Mouse (Mus musculus) lung, postnatal 10 days (tissue): ENCODE measurements around the gene Eif4g1.

Source experiments
- DNase-seq: peaks from one replicate; pipeline ENCODE4 v3.0.0; 2021

Gene Eif4g1

DNA sequence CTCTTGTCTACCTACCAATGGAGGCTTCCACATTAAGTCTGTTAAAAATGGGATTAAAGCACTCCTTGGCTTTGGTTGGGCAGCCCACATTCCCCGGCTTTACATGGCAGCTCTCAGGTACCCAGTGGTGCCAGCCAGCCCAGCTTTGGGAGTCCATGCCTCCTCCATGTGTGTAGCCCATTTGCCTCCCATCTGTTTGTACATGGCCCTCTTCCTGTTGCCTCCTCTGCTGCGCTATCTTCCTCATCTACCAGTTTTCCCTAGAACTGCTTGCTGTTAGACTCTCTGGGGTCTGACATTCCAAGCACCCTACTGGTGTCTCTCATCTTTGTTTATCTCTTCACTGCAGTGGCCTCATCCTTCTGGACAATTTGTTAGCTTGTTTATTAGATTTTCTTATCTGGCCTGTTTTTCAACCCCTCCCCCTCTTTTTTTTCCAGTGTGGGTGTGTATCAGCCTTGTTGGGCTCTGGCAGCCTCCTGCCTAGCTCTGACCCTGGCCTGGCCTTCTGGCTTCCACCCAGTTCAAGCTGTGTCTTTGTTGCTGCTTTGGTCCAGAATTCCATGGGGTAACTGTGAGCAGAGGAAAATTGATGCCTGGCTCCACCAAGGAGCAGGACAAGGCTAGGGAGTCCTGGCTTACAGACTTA lies 38.4 kb downstream of the Eif4g1 start:
- DNase-seq, result peak; percentile 37

- DNase-seq, result no peak
Observed at GRCm38 (mm10) chr16:20708220-20708938, 40.3 kb downstream of the Eif4g1 start.

GRCm38 (mm10) chr16:20708939-20709734 lies 41.0 kb downstream of the Eif4g1 start:
- peak; percentile 30 for DNase-seq

GRCm38 (mm10) chr16:20710370-20710769 lies 42.3 kb downstream of the Eif4g1 start:
- DNase-seq, result no peak

GRCm38 (mm10) chr16:20710810-20711209 lies 42.7 kb downstream of the Eif4g1 start:
- no peak for DNase-seq

DNA sequence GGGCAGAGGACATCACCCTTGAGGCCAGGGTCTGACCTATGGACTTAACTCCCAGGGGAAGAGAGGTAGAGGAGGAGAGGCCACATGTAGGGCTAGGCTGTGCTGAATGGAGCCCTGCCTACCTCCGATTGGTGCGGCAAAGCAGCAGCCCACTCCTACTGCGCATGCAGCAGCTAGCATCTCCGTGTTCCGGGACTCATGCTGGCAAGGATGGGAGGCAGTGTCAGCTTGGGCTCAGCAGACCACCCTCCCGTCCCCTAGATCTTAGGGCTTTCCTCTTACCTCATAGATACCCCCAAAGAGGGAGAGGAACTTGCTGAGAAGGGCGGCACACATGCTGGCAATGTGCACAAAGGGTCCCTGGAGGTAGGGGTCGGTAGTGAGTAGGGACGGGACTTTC lies 44.1 kb downstream of the Eif4g1 start:
- no peak for DNase-seq

- no peak for DNase-seq
Observed at GRCm38 (mm10) chr16:20712889-20713288, 44.8 kb downstream of the Eif4g1 start.

GRCm38 (mm10) chr16:20714307-20715080 lies 46.4 kb downstream of the Eif4g1 start:
- DNase-seq, result no peak

DNA sequence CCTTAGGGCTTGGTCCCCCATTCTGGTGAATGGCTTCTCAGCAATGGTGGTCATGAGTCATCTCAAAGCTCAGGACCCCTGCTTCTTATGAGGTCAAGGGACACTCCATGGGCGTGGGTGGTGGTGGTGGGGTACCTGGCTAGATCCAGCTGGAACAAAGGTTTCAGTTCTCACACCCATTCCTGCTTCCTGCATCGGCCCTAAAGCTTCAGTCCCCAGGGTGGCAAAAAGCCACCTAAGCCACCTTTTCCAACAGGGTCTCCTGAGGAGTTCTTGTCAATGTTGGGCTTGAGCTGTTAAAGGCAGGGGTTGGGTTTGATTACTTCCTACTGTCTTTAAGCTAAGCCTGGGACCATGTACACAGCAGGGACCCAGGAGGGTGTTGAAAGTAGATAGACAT lies 47.0 kb downstream of the Eif4g1 start:
- DNase-seq, result no peak

GRCm38 (mm10) chr16:20715566-20715965 lies 47.5 kb downstream of the Eif4g1 start:
- DNase-seq, result no peak

GRCm38 (mm10) chr16:20715976-20716840 lies 48.1 kb downstream of the Eif4g1 start:
- DNase-seq, result peak; percentile 81

DNA sequence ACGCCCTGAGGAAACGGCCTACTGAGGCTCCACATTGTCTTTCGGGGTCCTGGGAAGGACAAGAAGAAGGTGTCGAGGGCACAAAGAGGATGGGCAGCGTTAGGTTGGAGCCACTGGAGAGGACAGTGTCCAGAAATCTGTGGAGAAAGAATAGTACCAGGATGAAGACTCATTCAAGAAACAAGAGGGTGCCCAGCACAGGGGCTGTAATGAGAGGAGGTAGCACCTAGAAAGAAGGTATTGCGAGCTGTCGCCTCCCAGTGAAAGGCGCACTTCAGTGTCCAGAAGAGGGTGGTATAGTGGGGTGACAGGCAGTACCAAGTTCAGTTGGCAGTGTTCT lies 48.7 kb downstream of the Eif4g1 start:
- DNase-seq, result no peak

GRCm38 (mm10) chr16:20717181-20717977 lies 49.3 kb downstream of the Eif4g1 start, which contains the start of the genes Polr2h and Clcn2:
TSS of gene Polr2h (plus strand) at chr16:20717665.
TSS of gene Clcn2 (minus strand) at chr16:20717746.
- DNase-seq, result peak; percentile 98

- DNase-seq, result no peak
Observed at GRCm38 (mm10) chr16:20717978-20718670, 50.0 kb downstream of the Eif4g1 start.

GRCm38 (mm10) chr16:20721808-20722207 lies 53.7 kb downstream of the Eif4g1 start:
- no peak for DNase-seq

DNA sequence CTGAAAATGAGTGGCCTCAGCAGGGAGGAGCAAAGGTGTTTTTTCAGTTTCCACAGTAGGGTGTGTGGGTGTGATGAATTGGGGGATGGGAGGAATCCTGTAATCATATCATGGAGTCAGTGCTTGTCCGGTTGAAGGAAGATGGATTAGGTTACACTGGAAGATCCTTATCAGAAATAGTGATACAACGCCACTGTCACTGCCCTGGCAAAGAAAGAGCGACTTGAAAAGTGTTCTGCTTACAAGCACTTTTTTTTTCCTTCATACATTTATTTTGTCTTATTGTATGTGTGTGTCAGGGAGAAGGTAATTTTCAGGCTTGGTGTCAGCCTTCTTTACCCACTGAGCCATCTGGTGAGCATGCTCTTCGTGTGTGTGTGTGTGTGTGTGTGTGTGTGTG lies 54.6 kb downstream of the Eif4g1 start:
- DNase-seq, result no peak

- no peak for DNase-seq
Observed at GRCm38 (mm10) chr16:20723247-20723646, 55.1 kb downstream of the Eif4g1 start.

DNA sequence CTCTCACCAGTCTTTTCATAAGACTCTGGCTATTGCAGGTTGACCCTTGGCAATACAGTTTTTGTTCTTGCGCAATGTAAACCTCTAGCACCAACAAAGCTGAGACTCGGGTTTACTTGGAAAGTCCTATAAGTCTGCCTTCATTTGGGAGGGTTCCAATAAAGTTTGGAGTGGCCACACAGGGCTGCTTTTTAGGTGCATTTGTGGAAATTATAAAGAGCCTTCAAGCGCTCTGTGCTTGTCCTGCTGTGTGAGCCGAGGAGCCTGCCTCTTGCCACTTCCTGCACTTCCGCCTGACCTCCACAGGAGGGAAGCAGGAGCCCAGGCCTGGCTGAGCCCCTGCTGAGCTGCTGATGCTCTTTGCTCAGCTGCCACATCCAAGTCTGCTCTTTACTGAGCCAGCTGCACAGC lies 56.2 kb downstream of the Eif4g1 start:
- DNase-seq, result peak; percentile 79

DNA sequence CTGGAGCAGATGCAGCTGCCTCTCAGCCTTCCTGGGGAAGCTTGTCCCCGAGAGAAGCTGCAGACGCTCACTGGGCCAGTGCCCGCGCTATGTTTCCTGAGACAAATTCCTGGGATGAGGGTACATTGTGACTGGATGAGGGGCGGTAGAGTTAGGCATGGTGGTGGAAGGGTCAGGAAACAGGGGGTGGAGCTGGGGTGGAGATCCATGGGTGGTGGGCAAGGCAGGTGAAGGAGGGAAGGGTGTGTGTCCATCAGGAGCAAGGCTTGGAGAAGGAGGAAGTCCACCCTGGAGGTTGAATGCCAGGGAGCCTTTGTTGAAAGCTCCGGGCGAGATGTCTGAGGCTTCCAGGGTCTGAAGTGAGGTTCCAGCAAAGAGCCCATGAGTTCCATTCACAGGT lies 57.2 kb downstream of the Eif4g1 start:
- DNase-seq, result no peak

DNA sequence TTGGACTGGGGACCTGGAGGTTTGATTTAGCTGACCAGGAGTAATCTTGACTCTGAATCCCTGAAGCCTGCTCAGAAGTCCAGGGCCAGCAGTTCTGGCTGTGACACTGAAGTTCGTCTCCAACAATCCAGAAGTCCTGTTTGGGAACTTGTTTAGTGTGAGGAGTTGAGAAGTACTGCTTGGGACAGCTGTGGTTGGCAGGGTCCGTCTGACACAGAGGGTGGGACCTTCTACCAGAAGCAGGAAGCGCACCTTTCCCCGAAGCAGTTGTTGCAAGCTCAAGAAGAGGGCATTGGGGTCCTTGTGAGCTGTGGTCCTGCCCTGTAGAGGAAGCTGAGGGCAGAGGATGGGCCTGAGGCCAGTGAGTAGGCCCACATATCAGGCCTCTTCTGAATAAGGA lies 57.6 kb downstream of the Eif4g1 start:
- no peak for DNase-seq
